Mouse (Mus musculus) hindbrain, postnatal 0 days (tissue): ENCODE measurements around the gene Strip1. TPM values are rescaled to one million over a fixed set of nuclear protein-coding genes. Genes with fewer than 3 reads are reported as not detected.

ENCODE experiments used
- ATAC-seq: fragments of 200-750 bp; cut with Nextera tagmentation; 2 replicates; pipeline ENCODE4 v1.8.0; 2017; ENCODE audit warnings: mild to moderate bottlenecking, moderate TSS enrichment, moderate library complexity
- DNase-seq: peaks from one replicate; pipeline ENCODE4 v3.0.0-alpha.2; 2015; ENCODE audit warnings: low spot score
- H3K27ac ChIP-seq: fragments of 300-500 bp; sonication (generic); 2 replicates; pipeline ENCODE4 v1.5.1; 2014; ENCODE audit warnings: mild to moderate bottlenecking
- H3K27me3 ChIP-seq: fragments of 300-500 bp; sonication (generic); 2 replicates; pipeline ENCODE4 v1.6.1; 2014; ENCODE audit warnings: low read length, mixed read lengths; ENCODE audit not compliant: insufficient read depth
- H3K36me3 ChIP-seq: fragments of 300-500 bp; sonication (generic); 2 replicates; pipeline ENCODE4 v1.6.1; 2014; ENCODE audit warnings: low read length, mixed read lengths; ENCODE audit not compliant: insufficient read depth
- H3K4me1 ChIP-seq: fragments of 300-500 bp; sonication (generic); 2 replicates; pipeline ENCODE4 v1.6.1; 2014; ENCODE audit warnings: antibody characterized with exemption, low read length, mixed read lengths; ENCODE audit not compliant: insufficient read depth
- H3K4me2 ChIP-seq: fragments of 300-500 bp; sonication (generic); 2 replicates; pipeline ENCODE4 v1.6.1; 2014; ENCODE audit warnings: low read depth, mild to moderate bottlenecking, low read length, moderate library complexity, mixed read lengths
- H3K4me3 ChIP-seq: fragments of 300-500 bp; sonication (generic); 2 replicates; pipeline ENCODE4 v1.5.1; 2014; ENCODE audit warnings: low read length
- H3K9ac ChIP-seq: fragments of 300-500 bp; sonication (generic); replicated peaks from 2 replicates; pipeline ENCODE4 v1.6.1; 2014; ENCODE audit warnings: mild to moderate bottlenecking, low read length, moderate library complexity, mixed read lengths
- H3K9me3 ChIP-seq: fragments of 300-500 bp; sonication (generic); 2 replicates; pipeline ENCODE4 v1.6.1; 2016; ENCODE audit warnings: low read length, mixed read lengths
- CTCF ChIP-seq: IDR thresholded peaks from 2 replicates; pipeline ENCODE4 v1.5.1; 2016; ENCODE audit warnings: antibody characterized with exemption, control low read depth, low read depth
- WGBS: fragments of 180-500 bp; shearing (Covaris S2); extraction: QIAGEN DNeasy Blood & Tissue Kit; methylation state at CpG from one replicate; pipeline ENCODE4 v1.1.7; 2014; 5-methylcytosine and 5-hydroxymethylcytosine counted together
- polyA plus RNA-seq: library from polyadenylated mRNA; unstranded; fragments of >200 nt; fragmentation: Nextera tagmentation; extraction: Ambion mirVana; gene quantifications from 2 replicates; pipeline ENCODE4 v1.2.1, GENCODE M21; 2015
- total RNA-seq: library from RNA; depleted of rRNA; stranded (reverse); fragments of >200 nt; gene quantifications from 2 replicates; pipeline ENCODE4 v1.2.3, GENCODE M21; 2014

Strip1 gene
- total and polyA plus RNA-seq, 2 experiments from 2014 or later = 98.7 to 135 TPM

DNA sequence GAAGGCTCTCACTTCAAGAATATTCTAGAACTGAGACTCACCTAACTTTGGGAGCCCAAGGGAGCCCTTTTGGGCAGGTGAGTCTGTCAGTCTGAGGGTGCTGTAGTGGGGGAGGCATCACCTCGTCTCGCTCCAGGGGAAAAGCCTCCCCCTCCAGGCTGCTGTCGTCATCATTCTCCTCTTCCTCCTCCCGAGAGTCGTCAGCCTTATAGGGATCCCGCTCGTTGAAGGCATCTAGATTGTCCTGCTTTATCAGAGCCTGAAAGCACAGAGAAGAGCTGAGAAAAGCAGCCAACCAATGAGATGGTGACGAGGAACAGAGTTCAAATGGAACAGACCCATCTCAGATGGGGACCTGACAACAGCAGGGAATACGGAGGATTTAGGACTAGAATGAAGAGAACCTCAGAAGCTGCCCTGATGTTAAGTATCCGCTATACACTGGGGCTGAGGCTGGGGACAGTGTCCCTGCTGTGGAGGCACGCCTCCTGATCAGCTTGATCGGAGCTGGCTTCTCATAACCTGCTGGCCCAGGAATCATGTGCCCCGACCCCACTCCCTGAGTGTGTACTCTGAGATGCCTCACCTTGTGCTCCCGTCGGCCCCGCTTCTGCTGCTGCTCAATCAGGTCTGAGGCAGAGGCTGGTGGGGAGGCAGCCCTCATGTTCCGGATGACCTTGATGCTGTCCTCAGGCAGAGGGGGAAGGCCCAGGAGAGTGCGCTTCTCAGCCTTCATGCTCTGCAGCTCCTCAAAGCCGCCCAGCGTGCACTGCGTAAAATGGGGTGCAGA lies 10.0 kb downstream of the Strip1 start:
- Histone ChIP-seq H3K36me3 (peaks cover 92% of the 10 kb centered on the region), H3K9ac (no peak overlapping the region), H3K4me3 (no peak overlapping the region), H3K4me1 (no peaks in the 10 kb centered on the region), H3K9me3 (no peaks in the 10 kb centered on the region), H3K27ac (no peak overlapping the region), H3K4me2 (no peak overlapping the region), H3K27me3 (no peaks in the 10 kb centered on the region)
- ATAC-seq (no peak), DNase-seq (no peak)
- 89% methylated on average over 21 of the region's 21 CpGs for WGBS
- TF ChIP-seq CTCF = no peak

DNA sequence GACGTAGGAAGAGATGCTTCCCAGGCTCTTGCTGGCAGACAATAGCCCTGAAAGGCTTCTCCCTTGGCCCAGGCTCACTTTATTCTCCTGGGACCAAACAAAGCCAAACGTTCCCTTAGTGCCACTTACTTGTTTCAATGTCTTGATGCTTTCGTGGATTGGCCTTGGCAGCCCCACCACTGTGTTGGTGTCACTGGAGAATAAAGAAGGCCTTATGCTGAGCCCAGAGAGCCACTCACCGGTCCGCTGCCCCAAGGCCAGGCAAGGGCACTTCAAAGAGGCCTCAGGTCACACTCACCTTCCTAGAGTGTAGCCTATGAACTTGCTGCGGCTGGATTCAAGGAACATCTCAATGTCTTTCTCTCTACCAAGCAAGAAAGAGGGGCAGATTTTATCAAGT lies 11.6 kb downstream of the Strip1 start:
- no peak for TF ChIP-seq CTCF
- Histone ChIP-seq H3K4me1 (no peaks in the 10 kb centered on the region), H3K9ac (no peak overlapping the region), H3K4me2 (no peak overlapping the region), H3K27me3 (no peaks in the 10 kb centered on the region), H3K36me3 (peaks cover 93% of the 10 kb centered on the region), H3K4me3 (no peak overlapping the region), H3K9me3 (no peaks in the 10 kb centered on the region), H3K27ac (no peak overlapping the region)
- ATAC-seq (no peak), DNase-seq (no peak)
- 86% methylated on average over 6 of the region's 6 CpGs for WGBS

- H3K4me3 ChIP-seq = no peak overlapping the region
- TF ChIP-seq CTCF = no peak
- H3K4me1 ChIP-seq = no peaks in the 10 kb centered on the region
- H3K9ac ChIP-seq = no peak overlapping the region
- no peaks in the 10 kb centered on the region for H3K27me3 ChIP-seq
- ATAC-seq = no peak
- H3K36me3 ChIP-seq = peaks cover 92% of the 10 kb centered on the region
- H3K27ac ChIP-seq = no peak overlapping the region
- WGBS = 95% methylated on average over 3 of the region's 3 CpGs
- H3K4me2 ChIP-seq = no peak overlapping the region
- H3K9me3 ChIP-seq = no peaks in the 10 kb centered on the region
- no peak for DNase-seq
These were observed 13.7 kb downstream of the Strip1 start for GRCm38 (mm10) chr3:107617800-107618199.

DNA sequence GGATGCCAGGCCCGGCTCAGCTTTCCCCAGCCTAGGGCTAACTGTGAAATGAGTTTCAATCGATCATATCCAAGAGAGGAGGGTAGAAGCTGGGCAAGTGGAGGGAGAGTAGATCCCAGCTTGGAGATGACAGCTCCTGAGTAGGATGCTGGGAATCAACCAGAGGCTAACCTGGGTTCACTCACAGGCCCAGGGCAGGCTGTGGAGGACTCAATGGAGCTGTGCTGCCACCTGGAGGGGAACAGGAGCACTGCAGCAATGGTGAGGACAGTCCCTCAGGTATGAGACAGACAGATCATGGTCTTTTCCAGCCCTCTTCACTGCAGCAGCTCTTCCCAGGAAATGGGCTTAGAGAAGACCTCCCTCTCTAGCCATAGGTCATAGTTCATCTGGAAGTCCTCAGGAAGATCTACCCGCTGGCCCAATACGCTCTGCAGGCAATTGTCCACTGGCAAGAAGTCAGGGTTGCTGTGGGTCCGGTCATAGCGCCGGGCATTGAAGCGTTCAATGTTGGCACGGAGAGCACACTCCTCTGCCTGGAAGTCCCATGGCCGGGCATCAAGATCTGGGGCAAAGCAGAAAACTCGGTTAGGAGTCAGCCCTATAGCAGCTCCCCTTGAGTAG lies 18.5 kb downstream of the Strip1 start:
- DNase-seq = peak; percentile 79
- Histone ChIP-seq H3K27ac (no peak overlapping the region), H3K36me3 (peaks cover 63% of the 10 kb centered on the region), H3K4me3 (no peak overlapping the region), H3K27me3 (no peaks in the 10 kb centered on the region), H3K4me1 (no peaks in the 10 kb centered on the region), H3K9ac (no peak overlapping the region), H3K4me2 (no peak overlapping the region), H3K9me3 (no peaks in the 10 kb centered on the region)
- TF ChIP-seq CTCF = peak; percentile 95
- 71% methylated on average over 11 of the region's 11 CpGs for WGBS
- ATAC-seq = peak; percentile 78

- H3K36me3 ChIP-seq = peaks cover 47% of the 10 kb centered on the region
- WGBS = 74% methylated on average over 4 of the region's 4 CpGs
- no peaks in the 10 kb centered on the region for H3K4me1 ChIP-seq
- DNase-seq (no peak), ATAC-seq (no peak)
- H3K9ac ChIP-seq = no peak overlapping the region
- no peaks in the 10 kb centered on the region for H3K27me3 ChIP-seq
- no peak for TF ChIP-seq CTCF
- H3K4me2 ChIP-seq = no peak overlapping the region
- H3K27ac ChIP-seq = no peak overlapping the region
- no peak overlapping the region for H3K4me3 ChIP-seq
- H3K9me3 ChIP-seq = no peaks in the 10 kb centered on the region
These were observed 20.1 kb downstream of the Strip1 start for GRCm38 (mm10) chr3:107611394-107611793.

DNA sequence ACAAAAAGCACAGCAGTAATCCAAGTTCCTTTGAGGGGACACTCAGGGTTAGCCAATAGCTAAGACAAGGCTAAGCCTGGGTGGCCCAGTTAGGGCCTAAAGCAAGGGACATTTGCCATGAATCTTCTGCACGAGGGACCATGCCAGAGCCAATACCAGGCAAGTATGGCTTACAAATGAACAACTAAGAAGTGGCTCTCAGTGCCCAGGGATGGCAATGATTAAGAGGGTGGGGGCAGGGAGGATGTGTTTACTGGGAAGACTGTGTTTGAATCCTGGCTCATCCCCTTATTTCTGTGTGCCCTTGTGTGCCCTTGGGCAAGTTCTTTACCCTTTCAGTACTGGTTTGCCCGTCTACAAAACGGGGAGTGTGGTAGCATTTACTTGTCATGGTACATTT lies 22.1 kb downstream of the Strip1 start:
- H3K36me3 ChIP-seq = peaks cover 27% of the 10 kb centered on the region
- TF ChIP-seq CTCF = no peak
- no peak overlapping the region for H3K4me2 ChIP-seq
- H3K4me1 ChIP-seq = no peaks in the 10 kb centered on the region
- H3K9me3 ChIP-seq = no peaks in the 10 kb centered on the region
- no peak overlapping the region for H3K9ac ChIP-seq
- no peak overlapping the region for H3K27ac ChIP-seq
- WGBS = 45% methylated on average over 3 of the region's 3 CpGs
- no peak overlapping the region for H3K4me3 ChIP-seq
- peak; percentile 32 for DNase-seq
- no peaks in the 10 kb centered on the region for H3K27me3 ChIP-seq
- ATAC-seq = no peak

DNA sequence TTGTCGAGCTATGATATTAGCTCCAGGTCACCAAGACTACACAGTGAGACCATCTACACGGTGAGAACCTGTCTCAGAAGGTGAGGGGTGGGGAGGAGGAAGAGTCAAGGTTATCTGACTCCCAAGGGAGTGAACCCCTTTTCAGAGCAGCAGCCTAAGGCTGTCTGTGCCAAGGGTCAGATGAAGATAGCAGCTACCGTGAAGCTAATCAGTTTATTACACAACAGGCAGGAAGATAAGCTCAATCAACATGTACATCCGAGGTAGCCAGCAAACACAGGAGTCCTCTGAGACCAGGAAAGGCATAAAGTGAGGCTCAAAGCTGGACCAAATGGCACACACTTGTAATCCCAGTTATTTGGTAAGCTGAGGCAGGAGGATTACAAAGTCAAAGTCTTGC lies 22.7 kb downstream of the Strip1 start:
- no peak for DNase-seq
- no peak overlapping the region for H3K4me3 ChIP-seq
- H3K36me3 ChIP-seq = peaks cover 21% of the 10 kb centered on the region
- no peak for ATAC-seq
- no peaks in the 10 kb centered on the region for H3K27me3 ChIP-seq
- H3K4me1 ChIP-seq = no peaks in the 10 kb centered on the region
- WGBS = 71% methylated on average over 4 of the region's 4 CpGs
- no peaks in the 10 kb centered on the region for H3K9me3 ChIP-seq
- no peak overlapping the region for H3K4me2 ChIP-seq
- no peak for TF ChIP-seq CTCF
- no peak overlapping the region for H3K9ac ChIP-seq
- no peak overlapping the region for H3K27ac ChIP-seq
